Mouse (Mus musculus) thymus, adult 2 months (tissue): Measurements from ENCODE around the gene Cdh13. TPM values are rescaled to one million over a fixed set of nuclear protein-coding genes. Genes with fewer than 3 reads are reported as not detected.

Experiments
- DNase-seq: peaks from one replicate; pipeline ENCODE4 v3.0.0; 2021
- H3K27ac ChIP-seq: fragments of 200-500 bp; 2 replicates; pipeline ENCODE4 v1.5.1; 2012; ENCODE audit warnings: low read length, control low read depth; ENCODE audit not compliant: control insufficient read depth, insufficient read depth
- H3K27me3 ChIP-seq: fragments of 200-500 bp; 2 replicates; pipeline ENCODE4 v1.6.1; 2012; ENCODE audit warnings: mild to moderate bottlenecking, low read length, moderate library complexity, mixed read lengths; ENCODE audit not compliant: control insufficient read depth, insufficient read depth
- H3K36me3 ChIP-seq: fragments of 200-500 bp; 2 replicates; pipeline ENCODE4 v1.6.1; 2012; ENCODE audit warnings: mild to moderate bottlenecking, low read length, moderate library complexity; ENCODE audit not compliant: control insufficient read depth, insufficient read depth
- H3K4me1 ChIP-seq: fragments of 200-500 bp; replicated peaks from 2 replicates; pipeline ENCODE4 v1.6.1; 2012; ENCODE audit warnings: low read length; ENCODE audit not compliant: control insufficient read depth, insufficient read depth
- H3K4me3 ChIP-seq: fragments of 200-500 bp; 2 replicates; pipeline ENCODE4 v1.5.1; 2012; ENCODE audit warnings: mild to moderate bottlenecking, low read length, control low read depth, moderate library complexity; ENCODE audit not compliant: control insufficient read depth, insufficient read depth
- CTCF ChIP-seq: fragments of 200-500 bp; IDR thresholded peaks from 2 replicates; pipeline ENCODE4 v1.5.1; 2012; ENCODE audit warnings: mild to moderate bottlenecking, control low read depth, low read length, moderate library complexity, borderline replicate concordance; ENCODE audit not compliant: control insufficient read depth, poor library complexity, insufficient read depth; ENCODE audit errors: extremely low read depth
- POLR2A ChIP-seq: fragments of 200-500 bp; IDR thresholded peaks from 2 replicates; pipeline ENCODE4 v1.6.1; 2012; ENCODE audit warnings: mild to moderate bottlenecking, low read length, control low read depth, moderate library complexity; ENCODE audit not compliant: control insufficient read depth, poor library complexity, insufficient read depth; ENCODE audit errors: extremely low read depth
- WGBS: fragments of 180-500 bp; shearing (Covaris S2); methylation state at CpG from one replicate; pipeline ENCODE4 v1.1.7; 2018; 5-methylcytosine and 5-hydroxymethylcytosine counted together
- polyA plus RNA-seq: library from polyadenylated mRNA; depleted of rRNA; stranded (reverse); fragments of >200 nt; gene quantifications from 2 replicates; pipeline ENCODE4 v1.2.3, GENCODE M21; 2012

Cdh13 gene
- polyA plus RNA-seq, 1 experiment: 12.5 TPM

DNA sequence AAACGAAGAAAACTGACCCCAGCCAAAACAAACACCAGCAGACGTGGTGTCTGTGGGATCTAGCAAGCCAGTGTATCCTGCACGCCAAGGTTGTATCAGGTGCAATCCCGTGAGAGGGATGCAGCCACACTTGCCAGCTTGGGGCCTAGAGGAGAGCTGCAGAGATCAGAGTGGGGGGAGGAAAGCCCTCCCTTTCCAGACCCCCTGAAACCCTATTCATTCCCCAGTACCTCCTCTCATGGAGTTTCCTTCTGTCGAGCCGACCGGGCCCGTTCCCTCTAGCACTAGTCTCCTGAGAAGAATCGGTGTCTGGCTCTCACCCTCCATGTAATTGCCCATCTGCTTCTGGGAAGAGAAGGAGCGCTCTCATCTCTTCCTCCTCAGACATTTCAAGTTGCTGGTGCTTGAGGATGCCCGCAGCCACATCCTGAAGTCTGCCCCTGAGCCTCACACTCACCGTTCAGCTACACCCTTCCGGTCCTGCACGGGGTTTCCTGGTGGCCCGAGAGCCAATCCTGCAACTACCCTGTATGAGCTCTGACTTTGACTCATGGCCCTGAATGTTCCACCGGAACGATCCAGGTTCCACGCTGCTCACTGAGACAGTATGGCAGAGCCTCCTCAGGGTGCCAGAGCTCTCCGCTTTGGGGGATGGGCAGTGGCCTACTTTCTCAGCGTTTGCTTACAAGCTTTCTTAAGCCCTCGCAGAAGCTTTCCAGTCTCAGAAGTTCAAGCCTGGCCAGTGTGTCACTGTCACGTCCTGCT lies 351.9 kb downstream of the Cdh13 start:
- no peaks in the 10 kb centered on the region for H3K36me3 ChIP-seq
- DNase-seq: no peak
- H3K27ac ChIP-seq: no peak overlapping the region
- 77% methylated on average over 22 of the region's 22 CpGs for WGBS
- no peaks in the 10 kb centered on the region for H3K4me1 ChIP-seq
- no peak for TF ChIP-seq CTCF
- no peak for TF ChIP-seq POLR2A
- H3K27me3 ChIP-seq: no peaks in the 10 kb centered on the region
- H3K4me3 ChIP-seq: no peak overlapping the region

DNA sequence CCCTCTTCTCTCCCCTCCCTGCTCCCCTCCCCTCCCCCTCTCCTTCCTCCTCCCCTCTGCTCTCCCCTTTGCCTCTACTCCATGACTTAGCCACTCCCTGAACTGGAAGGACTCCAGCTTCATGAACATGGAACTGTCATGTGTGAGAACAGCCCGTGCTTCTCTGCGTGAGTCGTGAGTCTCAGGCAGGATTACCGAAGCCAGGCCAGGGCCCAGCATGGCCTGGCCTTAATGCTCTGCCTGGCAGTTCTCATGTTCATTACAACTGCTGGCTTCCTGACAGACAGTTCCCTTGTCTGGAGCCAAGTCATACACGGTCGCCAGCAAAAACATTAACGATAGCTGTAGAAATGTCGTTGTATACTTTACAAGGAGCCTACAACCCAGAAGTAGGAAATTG lies 356.1 kb downstream of the Cdh13 start:
- 92% methylated on average over 8 of the region's 8 CpGs for WGBS

DNA sequence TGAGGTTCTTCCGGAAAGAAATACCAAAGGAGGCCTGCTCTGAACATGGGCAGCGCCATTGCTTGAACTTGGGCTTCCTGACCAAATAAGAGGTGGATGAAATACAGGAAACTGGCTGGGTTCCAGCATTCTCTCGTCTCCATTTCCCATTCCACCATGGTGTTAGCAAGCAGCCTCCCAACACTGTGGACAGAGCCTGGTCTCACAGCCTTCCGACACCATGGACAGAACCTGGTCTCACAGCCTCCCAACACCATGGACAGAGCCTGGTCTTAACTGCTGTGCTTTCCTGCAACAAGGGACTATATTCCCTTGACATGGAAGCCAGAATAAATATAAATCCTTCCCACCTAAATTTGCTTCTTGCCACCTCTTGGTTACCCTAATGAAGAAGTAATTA lies 358.3 kb downstream of the Cdh13 start:
- Histone ChIP-seq H3K27me3 (no peaks in the 10 kb centered on the region), H3K36me3 (no peaks in the 10 kb centered on the region), H3K27ac (no peak overlapping the region), H3K4me1 (no peaks in the 10 kb centered on the region), H3K4me3 (no peak overlapping the region)
- 79% methylated on average over 4 of the region's 4 CpGs for WGBS
- TF ChIP-seq POLR2A (no peak), CTCF (no peak)
- DNase-seq: no peak

More for the DNA sequence above, 356.1 kb downstream of the Cdh13 start:
- H3K27ac ChIP-seq: no peak overlapping the region
- no peaks in the 10 kb centered on the region for H3K36me3 ChIP-seq
- TF ChIP-seq POLR2A: no peak
- no peak for TF ChIP-seq CTCF
- no peak for DNase-seq
- H3K4me3 ChIP-seq: no peak overlapping the region
- no peaks in the 10 kb centered on the region for H3K4me1 ChIP-seq
- no peaks in the 10 kb centered on the region for H3K27me3 ChIP-seq

DNA sequence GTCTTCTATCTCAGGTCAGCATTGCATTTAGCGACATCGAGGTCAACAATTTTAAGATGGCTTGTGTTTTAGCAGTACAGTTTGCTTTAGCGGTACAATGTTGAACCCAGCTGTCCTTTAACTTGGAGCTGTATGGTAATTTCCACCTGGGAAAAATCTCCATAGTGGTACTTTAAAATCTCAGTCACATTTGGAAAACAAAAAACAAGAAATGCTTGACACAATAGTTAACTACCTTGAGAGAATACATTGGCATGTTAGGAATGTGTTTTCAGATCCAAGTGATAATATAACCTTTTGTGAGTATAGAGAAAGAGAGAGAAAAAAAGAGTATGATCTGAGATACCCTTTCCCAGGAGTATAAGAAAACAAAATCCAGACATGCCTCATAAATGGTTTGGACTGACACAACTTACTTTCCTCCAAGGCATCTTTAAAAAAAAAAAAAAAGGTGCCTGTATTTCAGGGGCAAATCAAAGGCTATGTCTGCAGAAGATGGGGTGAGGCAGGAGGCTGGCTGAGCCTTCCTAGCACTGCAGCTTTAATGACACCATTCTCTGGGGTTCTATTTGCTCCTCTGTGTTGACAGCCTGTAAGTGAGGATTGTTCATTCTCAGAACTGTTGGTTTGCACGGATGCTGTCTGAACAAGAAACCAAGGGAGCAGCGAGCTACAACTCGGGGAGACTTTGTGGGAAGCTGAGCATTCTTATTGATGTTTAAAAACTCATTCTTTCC lies 365.4 kb downstream of the Cdh13 start:
- 90% methylated on average over 6 of the region's 6 CpGs for WGBS

DNA sequence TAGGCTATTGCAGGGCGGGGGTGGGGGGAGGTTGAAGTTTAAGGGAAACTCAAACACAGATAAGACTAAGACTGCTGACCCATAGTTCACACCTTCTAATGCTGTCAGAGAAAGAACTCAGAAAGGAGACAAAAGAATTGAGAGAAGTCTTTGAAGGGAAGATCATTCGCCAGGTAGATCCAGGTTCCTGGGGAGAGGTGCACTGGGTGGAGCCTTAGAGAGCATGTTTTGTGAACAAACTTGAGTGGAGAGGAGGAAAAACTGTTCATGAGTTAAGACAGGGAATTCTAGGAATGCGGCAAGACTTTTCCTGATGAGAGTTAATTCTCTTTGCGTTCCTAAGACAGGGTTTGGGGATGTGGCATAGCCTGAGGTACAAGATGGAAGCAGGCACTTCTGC lies 366.4 kb downstream of the Cdh13 start:
- no peaks in the 10 kb centered on the region for H3K36me3 ChIP-seq
- WGBS: 91% methylated on average over 4 of the region's 4 CpGs

More for the DNA sequence above, 365.4 kb downstream of the Cdh13 start:
- Histone ChIP-seq H3K4me1 (no peaks in the 10 kb centered on the region), H3K4me3 (no peak overlapping the region), H3K27me3 (no peaks in the 10 kb centered on the region), H3K36me3 (no peaks in the 10 kb centered on the region), H3K27ac (no peak overlapping the region)
- TF ChIP-seq POLR2A: no peak
- no peak for TF ChIP-seq CTCF
- no peak for DNase-seq

DNA sequence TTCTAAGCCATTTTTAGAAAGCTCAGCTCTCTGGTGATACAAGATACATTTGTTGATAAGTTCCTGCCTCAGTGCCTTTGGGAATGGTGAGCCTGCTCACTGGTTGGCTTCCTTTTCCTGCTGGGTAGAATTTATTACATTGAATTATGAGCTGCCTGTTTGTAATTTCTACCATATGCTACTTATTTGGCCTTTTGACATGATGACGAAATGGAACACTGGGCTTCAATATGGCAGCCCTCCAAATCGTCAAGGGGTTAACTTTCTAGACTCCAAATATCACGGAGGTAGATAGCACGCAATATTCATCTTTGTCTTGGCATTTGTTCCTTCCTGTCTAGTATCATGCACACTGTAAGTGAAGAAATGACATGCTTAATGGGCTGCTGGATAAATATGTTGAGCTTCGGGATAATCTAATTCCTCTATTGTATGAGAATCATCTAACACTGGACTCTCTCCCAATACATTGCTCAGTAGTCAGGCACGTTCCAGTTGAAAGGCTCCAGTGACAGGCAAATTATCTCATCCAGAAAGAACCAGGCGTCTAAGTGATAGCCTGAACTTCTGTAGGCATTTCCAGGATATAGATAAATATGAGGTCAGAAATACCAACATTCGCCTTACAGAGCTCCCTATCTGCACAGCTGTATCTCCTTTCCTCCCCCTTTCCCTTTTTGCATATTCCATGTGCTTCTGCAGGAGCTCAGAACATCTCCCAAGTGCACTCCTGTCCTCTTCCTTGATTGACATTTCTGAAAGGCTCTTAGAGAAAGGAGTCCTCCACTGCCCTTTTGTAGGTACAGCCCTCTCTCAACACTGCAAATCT lies 378.7 kb downstream of the Cdh13 start:
- H3K4me1 ChIP-seq: no peaks in the 10 kb centered on the region
- no peak for TF ChIP-seq POLR2A
- no peak for TF ChIP-seq CTCF
- H3K27me3 ChIP-seq: no peaks in the 10 kb centered on the region
- 88% methylated on average over 8 of the region's 8 CpGs for WGBS
- H3K27ac ChIP-seq: no peak overlapping the region
- DNase-seq: no peak
- no peaks in the 10 kb centered on the region for H3K36me3 ChIP-seq
- no peak overlapping the region for H3K4me3 ChIP-seq

More for the DNA sequence above, 366.4 kb downstream of the Cdh13 start:
- Histone ChIP-seq H3K4me3 (no peak overlapping the region), H3K4me1 (no peaks in the 10 kb centered on the region), H3K27ac (no peak overlapping the region), H3K27me3 (no peaks in the 10 kb centered on the region)
- no peak for TF ChIP-seq CTCF
- no peak for TF ChIP-seq POLR2A
- DNase-seq: no peak
